Mouse (Mus musculus) brain, adult 2 months (tissue): ENCODE data around the gene Adam19.

Experiments used
- DNase-seq: peaks from one replicate; pipeline ENCODE4 v3.0.0; 2011; ENCODE audit warnings: low read depth, low spot score

Gene Adam19

DNA sequence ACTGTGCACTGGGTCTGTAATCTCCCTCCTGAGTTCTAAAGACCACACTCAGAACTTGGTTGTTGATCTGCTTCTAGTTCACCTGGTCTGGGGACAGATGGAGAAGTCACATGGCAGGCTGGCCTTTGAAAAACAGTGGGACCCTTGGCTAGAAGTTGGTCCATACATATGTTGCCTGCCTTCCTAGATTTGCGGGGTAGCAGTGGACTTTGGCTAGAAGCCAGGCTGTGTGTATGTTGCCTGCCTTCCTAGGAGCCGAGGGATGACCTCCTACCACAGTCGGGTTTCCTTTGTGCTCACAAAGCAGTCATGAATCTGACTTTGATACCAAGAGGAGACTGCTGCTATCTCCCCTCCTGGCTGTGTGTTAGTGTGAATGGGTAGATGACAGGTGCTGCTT is 41.3 kb downstream of the Adam19 start:
- DNase-seq = no peak

DNA sequence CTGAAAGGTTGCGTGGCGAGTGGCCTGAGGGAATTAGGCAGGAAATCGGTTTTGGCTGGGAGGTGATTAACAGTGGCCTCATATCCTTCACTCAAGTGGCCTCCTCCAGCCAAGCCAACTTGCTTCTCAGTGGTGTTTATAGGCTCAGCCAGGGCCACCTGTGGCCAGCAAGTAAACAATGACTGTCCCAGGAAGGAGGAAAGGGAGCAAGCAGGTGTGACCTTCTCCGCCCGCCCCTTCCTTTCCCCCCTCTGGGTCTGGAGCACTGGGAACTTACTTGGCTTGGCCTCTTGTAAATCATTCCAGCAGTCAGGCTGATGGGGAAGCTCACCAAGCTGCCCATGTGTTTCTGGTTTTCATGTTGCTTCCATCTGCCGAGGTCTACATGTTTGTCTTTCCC is 46.3 kb downstream of the Adam19 start:
- no peak for DNase-seq

DNA sequence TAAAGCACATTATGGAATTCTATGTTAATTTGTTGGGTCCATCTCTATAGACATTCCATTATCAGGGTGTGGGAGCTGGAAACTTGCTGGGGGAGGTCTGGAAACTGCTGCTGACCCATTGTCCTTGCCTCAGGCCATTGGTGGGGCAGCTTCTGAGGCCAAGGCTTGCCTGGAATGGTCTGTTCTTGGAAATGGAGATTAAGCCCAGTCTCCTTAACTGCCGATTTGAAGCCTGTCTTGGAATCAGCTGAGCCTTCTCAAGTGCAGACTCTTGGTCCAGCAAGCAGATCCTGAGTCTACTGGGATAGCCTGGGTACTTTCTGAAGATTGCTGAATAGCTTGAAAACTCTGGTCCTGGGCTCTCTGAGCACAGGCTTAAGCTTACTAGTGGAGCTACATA is 51.3 kb downstream of the Adam19 start:
- no peak for DNase-seq

DNA sequence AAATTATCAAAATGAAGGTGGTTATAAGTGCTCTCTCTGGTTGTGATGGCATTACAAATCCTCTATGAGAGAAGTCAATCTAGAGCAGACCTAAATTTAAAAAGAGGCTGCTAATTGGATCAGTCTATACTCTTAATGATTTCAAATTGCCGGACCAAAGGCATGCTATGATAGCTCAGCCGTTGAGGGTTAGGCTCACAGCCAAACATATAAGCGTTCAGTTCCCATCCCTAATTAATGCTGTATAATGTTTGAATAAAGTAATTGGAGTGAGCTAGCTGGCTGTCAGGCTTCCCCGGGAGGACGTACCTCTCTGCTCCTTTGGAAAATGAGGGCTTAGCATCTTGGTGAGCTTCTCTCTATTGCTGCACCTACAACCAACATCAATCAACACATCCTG is 53.4 kb downstream of the Adam19 start:
- no peak for DNase-seq

DNA sequence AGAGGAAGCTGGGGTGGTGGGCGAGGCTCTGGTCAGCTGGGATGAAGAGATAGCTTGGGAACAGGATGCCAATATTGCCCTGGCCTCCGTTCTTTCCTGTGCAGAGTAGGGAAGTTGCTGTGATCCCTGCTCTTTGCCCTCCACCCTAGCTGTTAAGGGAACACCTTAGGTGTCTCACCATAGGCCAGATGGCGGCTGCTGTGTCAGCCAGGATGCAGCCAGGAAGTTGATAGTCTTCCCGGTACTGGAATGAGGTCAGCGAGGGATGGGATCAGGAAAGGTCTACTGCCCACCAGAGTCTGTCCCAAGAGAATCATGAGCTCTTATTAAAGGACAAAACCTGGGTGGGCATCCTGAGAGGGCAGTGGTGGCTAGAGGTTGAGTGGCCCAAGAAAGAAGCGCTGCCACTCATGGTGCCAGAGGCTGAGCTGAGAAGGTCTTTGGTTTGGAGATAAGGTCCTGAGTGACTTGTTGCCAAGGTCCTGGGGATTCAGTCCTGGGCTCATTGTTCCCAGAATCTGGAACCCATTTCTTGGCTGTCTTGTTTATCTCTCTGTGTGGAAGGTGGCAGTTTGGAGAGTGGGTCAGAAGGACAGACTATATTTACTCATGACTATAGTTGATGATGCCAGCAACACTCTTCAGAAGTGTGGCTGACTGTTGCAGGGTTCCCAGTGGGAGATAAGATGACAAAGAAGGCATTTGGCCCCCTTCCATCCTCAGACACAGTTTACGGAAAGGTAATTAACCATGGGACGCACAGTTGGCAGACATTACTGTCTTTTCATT is 54.6 kb downstream of the Adam19 start:
- no peak for DNase-seq

DNA sequence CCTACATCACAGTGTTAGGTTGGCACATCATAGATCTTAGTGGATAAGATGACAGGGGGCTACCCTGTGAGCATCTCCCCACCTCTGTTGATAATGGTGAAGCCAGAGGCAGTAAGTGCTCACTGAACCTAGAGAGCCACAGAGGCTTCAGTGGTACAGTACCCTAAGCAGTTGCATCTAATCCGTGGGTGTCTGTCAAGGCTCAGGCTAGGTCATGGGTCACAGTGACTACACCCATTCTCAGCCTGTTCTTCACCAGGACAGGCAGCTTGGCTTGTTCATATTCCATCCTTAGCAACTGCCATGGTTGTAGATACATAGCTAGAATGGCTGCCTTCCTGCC is 55.1 kb downstream of the Adam19 start:
- DNase-seq = no peak

DNA sequence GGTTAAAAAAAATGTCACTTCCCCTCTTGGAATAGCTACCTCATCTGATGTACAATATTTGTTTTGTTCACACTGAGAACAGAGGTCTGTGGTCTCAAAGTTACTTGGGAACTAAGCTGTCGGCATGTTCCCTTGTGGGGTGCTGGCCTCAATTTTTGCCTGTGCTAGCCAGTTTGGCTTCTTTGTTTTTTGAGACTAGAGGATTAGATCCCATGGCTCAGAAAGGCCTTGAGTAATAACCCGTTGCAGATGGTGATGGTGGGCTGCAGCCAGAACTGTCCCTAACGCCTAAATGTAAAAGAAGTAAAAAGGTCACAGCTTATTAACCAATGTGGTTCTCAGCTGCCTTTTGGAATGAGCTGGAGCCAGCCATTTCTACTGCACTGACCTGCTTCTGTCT is 57.4 kb downstream of the Adam19 start:
- DNase-seq = no peak

DNA sequence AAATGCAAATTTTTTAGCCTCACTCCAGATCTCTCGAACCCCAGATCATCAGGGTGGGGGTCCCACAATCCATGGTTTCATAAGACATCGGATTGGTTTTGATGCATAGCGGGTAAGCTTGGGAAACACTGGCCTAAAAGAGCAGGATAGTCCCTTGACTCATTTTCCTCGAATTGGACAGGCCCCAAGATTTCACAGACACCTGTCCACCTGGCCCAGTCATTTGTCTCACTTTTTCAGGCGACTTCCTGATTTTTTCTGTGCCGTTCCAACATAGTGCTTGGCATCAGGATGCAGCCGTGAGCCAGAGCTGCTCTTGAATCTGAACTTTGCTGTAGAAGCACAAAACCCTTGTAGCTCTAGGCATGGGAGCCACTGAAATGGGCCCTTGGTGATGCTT is 58.4 kb downstream of the Adam19 start:
- DNase-seq = no peak

DNA sequence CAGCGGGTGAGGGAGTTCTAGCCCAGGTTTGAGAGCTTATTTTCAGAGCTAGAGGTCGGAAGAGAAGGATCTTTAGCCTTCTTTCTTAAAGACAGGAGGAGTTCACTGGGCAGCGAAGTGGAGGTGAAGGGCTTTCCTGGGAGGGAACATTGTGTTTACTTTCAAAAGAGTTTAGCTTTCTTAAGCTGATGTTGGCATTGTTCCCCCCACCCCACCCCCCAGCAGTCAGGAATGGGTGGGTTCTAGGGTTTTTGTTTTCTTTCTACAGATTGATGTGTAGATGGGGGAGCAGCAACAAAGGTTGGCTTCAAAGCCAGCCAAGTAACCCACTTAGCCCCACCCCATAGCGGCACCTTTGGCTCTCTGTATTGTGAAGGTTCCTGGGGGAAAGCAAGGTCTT is 59.2 kb downstream of the Adam19 start:
- no peak for DNase-seq

DNA sequence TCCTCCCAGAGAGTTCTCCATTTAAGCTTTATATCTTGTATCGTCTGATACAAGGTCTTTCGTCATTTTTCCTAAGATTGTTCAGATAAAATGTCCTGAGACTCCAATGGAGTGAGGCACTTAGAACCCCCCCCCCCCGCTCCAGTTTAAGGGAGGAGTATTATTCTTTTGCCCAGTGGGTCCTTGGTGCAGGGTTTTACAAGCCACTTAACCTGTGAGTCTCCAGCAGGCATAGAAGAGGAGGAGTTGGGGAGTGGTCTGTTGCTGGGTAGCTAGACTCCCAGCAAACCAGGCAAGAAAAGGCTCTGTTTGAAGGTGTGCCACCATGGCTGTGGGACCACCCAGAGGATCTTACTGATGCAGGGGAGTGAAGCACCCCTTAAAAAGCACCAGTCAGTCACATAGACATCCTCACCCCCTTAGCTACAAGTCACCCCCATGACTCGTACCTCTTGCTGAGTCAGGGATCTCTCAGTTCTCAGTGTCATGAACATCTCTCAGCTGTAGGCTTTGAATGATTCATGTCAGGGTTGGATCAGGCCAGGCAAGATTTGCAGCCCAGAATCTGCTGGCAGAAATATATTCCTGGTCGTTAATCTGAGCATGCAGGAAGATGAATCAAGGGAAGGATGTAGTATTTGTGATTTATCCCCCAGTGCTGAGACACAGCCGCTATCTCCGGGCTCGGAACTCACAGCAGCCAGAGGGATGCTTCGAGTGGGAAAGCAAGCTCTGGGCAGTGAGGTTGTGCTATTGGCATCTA is 59.8 kb downstream of the Adam19 start:
- peak; percentile 42 for DNase-seq

DNA sequence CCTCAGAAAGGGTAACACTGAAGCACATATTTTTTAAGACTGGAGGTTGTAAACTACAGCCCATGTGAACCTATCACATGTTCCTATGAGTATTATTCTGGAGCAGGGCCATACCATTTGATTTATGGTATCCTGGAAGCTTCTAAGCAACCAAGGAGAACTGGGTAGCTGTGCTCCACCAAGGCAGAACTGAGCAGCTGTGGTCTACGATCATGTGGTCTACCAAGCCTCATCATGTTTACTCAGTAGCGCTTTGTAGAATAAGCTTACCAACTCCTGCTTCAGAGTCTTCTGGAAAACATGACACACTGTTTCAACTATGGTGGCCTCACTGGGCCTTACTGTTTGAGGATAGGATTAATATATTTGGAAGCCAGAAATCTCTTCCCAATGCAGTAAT is 60.7 kb downstream of the Adam19 start:
- DNase-seq = no peak

DNA sequence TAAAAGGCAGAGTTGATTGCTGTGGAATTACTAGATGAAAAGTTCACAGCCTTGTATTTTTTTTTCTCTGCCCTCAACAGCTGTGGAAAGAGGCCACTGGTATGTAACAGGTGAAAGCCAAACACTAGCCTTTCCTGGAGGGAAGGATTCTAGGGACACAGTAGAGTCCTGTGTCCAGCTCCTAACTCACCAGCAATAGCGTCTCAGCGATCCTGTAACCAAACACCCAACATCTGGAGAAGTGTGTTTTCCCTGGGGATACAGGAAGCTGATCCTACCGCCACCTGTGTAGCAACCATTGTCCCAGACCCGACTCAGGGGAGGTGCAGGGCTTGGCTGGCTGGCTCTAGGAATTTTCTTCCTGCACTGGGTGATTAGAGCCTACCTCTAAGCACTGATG is 63.8 kb downstream of the Adam19 start:
- DNase-seq = no peak

DNA sequence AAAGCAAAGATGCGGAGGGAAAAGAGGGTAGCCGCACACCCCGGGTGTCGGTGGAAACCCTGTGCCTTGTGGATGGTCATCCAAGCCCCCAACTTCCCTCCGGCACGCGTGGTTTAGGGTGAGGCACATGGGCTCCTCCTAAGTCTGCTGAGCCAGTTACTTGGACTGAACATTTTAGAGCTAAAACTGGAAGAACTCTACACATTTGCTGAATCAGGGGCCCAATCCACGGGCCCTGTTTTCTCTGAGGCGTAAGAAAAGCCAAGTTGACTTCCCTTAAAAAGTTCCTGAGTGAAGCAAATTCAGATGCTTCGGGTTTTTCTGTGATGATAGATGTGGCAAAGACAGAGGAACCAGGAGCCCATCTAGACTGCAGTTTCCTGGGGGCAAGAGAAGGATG is 64.3 kb downstream of the Adam19 start:
- no peak for DNase-seq

DNA sequence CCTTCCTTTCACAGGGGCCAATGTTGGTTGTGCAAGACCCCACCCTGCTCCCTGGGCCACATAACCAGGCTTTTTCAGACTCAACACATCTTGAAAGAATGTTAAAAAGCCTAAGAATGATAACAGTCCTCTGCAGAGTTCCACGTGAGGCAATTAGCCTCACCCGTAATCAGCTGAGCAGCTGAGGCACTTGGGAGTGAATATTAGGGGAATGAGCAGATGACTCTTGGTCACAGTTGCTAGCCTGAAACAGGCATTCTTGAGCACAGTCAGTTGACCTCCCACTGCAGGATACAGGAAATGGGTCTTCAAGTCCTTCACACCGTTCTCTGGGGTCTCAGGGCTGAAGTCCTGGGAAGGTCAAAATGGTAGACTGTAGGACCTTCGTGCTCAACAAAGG is 65.9 kb downstream of the Adam19 start:
- DNase-seq = no peak

DNA sequence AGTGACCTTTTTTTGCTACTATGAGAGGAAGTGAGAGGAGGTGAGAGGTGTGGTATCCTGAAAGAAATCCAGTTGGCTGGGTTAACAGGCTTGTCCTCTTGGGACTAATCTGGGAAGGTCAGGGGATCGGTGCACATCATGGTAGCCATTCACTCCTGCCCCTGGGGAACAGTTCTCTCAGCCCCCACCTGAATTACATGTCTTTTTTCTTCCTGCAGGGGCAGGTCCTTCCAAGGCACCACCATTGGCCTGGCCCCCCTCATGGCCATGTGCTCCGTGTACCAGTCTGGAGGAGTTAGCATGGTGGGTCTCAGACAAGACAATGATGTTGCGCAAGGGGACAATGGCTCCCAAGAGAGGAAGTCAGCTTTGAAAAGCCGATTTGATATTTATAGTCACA is 67.1 kb downstream of the Adam19 start:
- DNase-seq = no peak

DNA sequence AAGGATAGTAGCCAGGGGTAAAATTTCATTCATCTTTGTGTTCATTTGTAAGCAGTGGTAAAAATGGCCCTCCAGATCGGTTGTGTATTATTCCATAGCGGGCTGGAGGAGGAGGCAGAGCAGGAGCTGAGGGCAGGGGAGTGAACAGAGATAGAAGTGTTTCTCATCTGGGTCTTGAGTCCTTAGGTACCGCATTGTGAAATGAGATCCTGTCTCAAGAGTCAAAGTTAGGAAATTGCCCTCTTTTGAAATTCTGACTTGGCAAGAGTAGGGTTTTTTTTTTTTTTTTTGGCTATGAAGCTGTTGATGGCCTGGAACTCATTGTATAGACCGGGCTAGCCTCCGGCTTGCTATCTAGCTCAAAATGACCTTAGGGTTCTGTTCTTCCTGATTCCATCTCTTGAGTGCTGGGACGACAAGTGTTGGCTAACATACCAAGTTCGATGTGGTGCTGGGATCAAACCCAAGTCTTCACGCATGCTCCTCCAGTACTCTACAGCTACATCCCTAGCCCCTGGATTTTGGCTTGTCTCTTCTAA is 67.6 kb downstream of the Adam19 start:
- DNase-seq = no peak

DNA sequence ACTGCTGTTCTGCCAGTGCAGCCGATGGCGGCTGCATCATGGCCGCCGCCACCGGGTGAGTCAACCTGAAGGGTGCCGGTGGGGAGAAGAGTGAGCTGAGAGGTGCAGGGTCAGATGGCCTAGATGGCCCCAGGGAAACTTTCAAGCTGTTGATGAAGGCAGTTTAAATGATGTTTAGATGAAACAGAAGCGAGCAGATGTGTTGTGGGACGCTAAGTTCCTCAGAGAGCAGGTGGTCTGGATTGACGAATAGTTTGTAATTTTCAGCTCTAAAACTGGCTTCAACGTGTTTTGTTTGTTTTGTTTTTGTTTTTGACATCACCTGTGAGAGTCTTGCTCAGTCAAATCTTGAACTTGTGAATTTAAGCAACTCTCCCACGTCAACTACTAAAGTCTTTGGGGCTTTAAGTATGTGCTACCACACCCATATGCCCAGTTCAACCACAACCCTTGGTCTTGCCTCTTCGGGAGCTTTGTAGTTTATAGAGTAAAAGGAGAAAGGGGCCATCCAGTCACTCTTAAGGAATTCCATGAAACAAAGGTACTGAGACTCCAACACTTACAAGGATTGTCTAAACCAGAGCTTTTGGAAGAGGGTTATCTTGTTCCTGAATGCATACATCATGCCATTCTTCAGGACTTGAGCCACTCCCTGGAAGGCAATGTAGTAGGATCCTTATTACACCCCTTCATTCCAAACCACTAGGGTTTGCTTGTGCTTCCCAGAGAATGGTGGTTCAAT is 69.5 kb downstream of the Adam19 start:
- no peak for DNase-seq

DNA sequence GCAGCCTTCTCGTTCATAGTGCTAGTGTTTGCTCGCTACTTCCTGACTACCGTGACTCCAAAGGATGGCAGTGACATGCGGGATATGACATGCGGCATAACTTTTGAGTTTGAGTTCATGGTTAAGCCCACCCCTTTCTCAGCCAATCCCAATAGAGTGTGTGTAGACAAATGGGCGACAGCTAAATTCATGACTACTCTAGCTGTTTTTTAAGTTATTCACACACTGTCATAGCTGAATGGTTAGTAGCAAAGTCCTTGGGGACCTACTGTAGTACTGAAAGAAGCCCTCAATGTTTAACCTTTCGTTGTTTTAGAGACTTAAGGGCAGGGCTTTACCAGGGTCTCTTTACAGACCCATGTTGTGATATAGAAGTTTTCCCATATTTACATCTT is 70.0 kb downstream of the Adam19 start:
- no peak for DNase-seq

DNA sequence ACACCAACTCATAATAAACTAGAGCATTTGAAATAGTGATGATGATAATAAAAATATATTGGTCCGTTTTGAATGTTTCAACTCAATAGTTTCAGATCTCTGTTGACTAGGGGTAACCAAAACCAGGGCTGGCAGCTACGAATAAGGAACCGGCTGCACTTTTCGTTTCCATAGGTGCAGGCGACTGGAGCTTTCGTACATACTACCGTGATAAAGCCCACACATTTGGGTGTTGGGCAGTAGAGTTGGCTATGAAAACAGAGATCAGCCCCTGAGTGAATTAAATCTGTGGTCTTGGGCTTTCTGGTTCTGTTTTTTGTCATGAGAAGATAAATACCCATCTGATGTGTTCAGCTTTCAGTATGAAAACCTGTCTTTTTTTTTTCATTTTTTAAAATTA is 70.5 kb downstream of the Adam19 start:
- no peak for DNase-seq

DNA sequence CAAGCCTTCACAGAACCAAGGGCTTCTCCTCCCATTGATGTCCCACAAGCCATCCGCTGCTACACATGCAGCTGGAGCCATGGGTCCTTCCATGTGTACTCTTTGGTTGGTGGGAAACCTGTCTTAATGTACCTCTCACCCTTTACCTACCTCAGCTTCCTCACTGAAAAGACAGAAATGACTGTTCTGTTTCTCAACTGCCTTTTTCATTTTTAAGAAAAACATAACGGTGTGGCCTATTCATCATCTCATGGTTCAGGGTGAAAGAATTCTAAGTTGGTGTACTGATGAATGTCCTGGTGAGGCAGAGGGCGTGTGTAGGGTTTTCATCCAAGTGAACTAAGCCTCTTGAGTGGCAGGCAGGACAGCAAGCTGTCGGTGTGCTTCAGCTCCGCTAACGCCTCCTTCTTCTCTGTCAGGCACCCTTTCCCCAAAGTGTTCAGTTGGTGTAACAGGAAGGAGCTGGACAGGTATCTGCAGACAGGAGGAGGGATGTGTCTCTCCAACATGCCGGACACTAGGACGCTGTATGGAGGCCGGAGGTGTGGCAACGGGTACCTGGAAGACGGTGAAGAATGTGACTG is 71.1 kb downstream of the Adam19 start:
- DNase-seq = no peak

DNA sequence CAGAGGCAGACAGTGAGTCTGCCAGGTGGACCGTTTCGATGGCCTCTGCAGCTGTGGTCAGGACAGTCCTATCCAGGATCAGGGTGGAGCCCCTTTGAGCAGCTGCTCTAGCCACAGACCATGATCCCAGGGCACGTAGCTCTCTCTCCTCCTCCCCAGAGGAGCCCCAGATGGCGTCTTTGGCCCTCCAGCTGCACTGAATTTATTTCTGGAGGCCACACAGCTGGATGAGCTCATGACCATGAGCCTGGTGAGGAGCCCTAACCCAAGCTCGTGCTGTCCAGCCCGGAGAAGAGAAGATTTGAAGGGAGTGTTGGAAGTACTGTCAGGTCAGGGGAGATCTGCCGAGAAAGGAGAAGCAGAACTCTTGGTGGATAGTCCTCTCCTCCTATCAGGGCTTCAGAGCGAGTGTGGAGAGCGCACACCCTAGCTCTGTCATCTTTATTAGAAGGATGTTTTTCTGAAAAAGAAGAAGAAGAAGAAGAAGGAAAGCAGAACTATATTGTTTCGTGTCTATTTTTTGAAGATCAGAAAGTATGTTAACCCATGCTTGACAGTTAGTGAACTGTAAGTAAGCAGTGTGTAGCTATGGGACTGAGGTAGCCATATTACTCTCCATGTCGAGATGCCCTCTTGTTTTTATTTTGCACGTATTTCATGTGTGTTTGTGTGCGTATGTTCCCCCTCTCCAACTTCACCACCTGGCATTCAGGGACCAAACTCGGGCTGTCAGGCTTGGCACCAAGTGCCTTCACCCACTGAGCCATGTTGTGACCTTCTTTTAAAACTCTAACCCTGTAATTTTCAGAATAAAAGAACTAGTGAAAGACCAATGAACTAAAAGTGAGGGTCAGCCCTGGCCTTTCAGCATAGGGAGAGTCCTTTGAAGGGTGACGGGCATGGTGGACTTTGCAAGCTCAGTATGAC is 72.1 kb downstream of the Adam19 start:
- no peak for DNase-seq
